In genomic region chr8:125870179-125870702, GRCm38 (mm10) we compare ENCODE assay signal across 8 mouse cellular contexts. TPM values are rescaled to one million over a fixed set of nuclear protein-coding genes. Genes with fewer than 3 reads are reported as not detected.
DNase-seq lines count a peak whose midpoint lies in the region; ATAC-seq and TF ChIP-seq lines count a peak whose summit lies in the region.

No protein-coding gene starts in this region.

- TF ChIP-seq EP300 in MEL (IDR thresholded peaks at IDR 0.05; ENCODE audit: low read depth in 1 of 2, low read length in 2 of 2), result no peak

- TF ChIP-seq POLR2A in MEL (IDR thresholded peaks at IDR 0.05; ENCODE audit: control insufficient read depth in 1 of 2, insufficient read depth in 1 of 2, low read depth in 1 of 2, low read length in 2 of 2, poor library complexity in 1 of 2), result no peak

- no peak overlapping the region for H3K4me2 ChIP-seq in heart, embryonic 16.5 days (ENCODE audit: low read depth, low read length)
- H3K4me2 ChIP-seq in forebrain, embryonic 13.5 days, result no peak overlapping the region
- 0 out of 2 replicates have a peak overlapping the region, but pooled peaks have one; percentile 22 for H3K4me2 ChIP-seq in liver, embryonic 13.5 days

- no peak for DNase-seq in heart, postnatal 25 days (ENCODE audit: low spot score)
- DNase-seq in MEL (ENCODE audit: low read depth, low spot score), result no peak
- no peak for DNase-seq in liver, embryonic 13.5 days
- no peak for DNase-seq in cerebellum, adult 18-20 months
- no peak for DNase-seq in ovary, postnatal 10 days (ENCODE audit: low spot score)
- DNase-seq in ovary, adult 18-20 months (ENCODE audit: low spot score), result no peak

- no peak for TF ChIP-seq RAD21 in MEL (IDR thresholded peaks at IDR 0.05; ENCODE audit: low read depth, low read length)

- H3K4me3 ChIP-seq in heart, embryonic 16.5 days (ENCODE audit: low read length), result no peak overlapping the region
- peak overlapping the region; percentile 22 to 23; a peak in 2 of 4 replicates for H3K4me3 ChIP-seq in MEL (ENCODE audit: control insufficient read depth in 1 of 2, insufficient read depth in 1 of 2, low read depth in 2 of 2, low read length in 2 of 2)
- H3K4me3 ChIP-seq in forebrain, embryonic 13.5 days, result no peak overlapping the region
- no peak overlapping the region for H3K4me3 ChIP-seq in liver, embryonic 13.5 days (replicated peaks)

- WGBS in heart, embryonic 16.5 days, result 15% methylated on average over 6 of the region's 6 CpGs
- WGBS in forebrain, embryonic 13.5 days, result 41% methylated on average over 6 of the region's 6 CpGs
- 19% methylated on average over 6 of the region's 6 CpGs for WGBS in liver, embryonic 13.5 days (ENCODE audit: insufficient replicate concordance)

- TF ChIP-seq CTCF in MEL (IDR thresholded peaks at IDR 0.05 in 2 of 3, conservative IDR thresholded peaks at IDR 0.05 in 1 of 3; ENCODE audit: control insufficient read depth in 1 of 3, insufficient read depth in 1 of 3, low read depth in 2 of 3, low read length in 3 of 3, poor library complexity in 1 of 3, severe bottlenecking in 1 of 3), result no peak

- ATAC-seq in heart, embryonic 16.5 days (replicated peaks; ENCODE audit: extremely low read depth, insufficient read depth, low FRiP score), result peak; percentile 5; the same call in 1 of the 2 replicates
- ATAC-seq in forebrain, embryonic 13.5 days, result peak; percentile 16; the same call in 1 of the 2 replicates
- ATAC-seq in liver, embryonic 13.5 days (ENCODE audit: low read depth), result peak; percentile 5

- no peaks in the 10 kb centered on the region for H3K9me3 ChIP-seq in heart, embryonic 16.5 days (replicated peaks; ENCODE audit: control insufficient read depth, low read length)
- H3K9me3 ChIP-seq in MEL (replicated peaks; ENCODE audit: insufficient read depth, low read length), result no peaks in the 10 kb centered on the region
- H3K9me3 ChIP-seq in forebrain, embryonic 13.5 days (replicated peaks), result no peaks in the 10 kb centered on the region
- H3K9me3 ChIP-seq in liver, embryonic 13.5 days (replicated peaks), result no peaks in the 10 kb centered on the region

- no peaks in the 10 kb centered on the region for H3K36me3 ChIP-seq in heart, embryonic 16.5 days (ENCODE audit: control insufficient read depth, insufficient read depth)
- H3K36me3 ChIP-seq in MEL (ENCODE audit: control insufficient read depth in 1 of 2, insufficient read depth in 2 of 2, low read length in 2 of 2), result peaks cover 0 to 2% of the 10 kb centered on the region in 2 experiments; a peak in 1 of 4 replicates
- no peaks in the 10 kb centered on the region for H3K36me3 ChIP-seq in forebrain, embryonic 13.5 days (ENCODE audit: poor library complexity, severe bottlenecking)
- H3K36me3 ChIP-seq in liver, embryonic 13.5 days, result no peaks in the 10 kb centered on the region

- intact Hi-C loops in heart, postnatal 25 days (cut with DNase I), result loop anchor here (1.0 to 2.0 kb wide), 4 partner anchors 295 to 817 kb away; no protein-coding TSS in a partner anchor

- peaks cover 22% of the 10 kb centered on the region for H3K4me1 ChIP-seq in heart, embryonic 16.5 days (ENCODE audit: control insufficient read depth, insufficient read depth, low read length)
- H3K4me1 ChIP-seq in MEL (ENCODE audit: control insufficient read depth in 1 of 2, insufficient read depth in 2 of 2, low read length in 2 of 2), result peaks cover 0 to 12% of the 10 kb centered on the region in 2 experiments; a peak in 2 of 4 replicates
- peaks cover 14% of the 10 kb centered on the region for H3K4me1 ChIP-seq in forebrain, embryonic 13.5 days
- peaks cover 36% of the 10 kb centered on the region for H3K4me1 ChIP-seq in liver, embryonic 13.5 days (replicated peaks)

- no peak overlapping the region for H3K9ac ChIP-seq in heart, embryonic 16.5 days (ENCODE audit: low read length)
- H3K9ac ChIP-seq in MEL (ENCODE audit: control insufficient read depth, low read depth, low read length, poor library complexity, severe bottlenecking), result peak overlapping the region; percentile 36
- H3K9ac ChIP-seq in forebrain, embryonic 13.5 days, result peak overlapping the region; percentile 26; the same call in 1 of the 2 replicates
- no peak overlapping the region for H3K9ac ChIP-seq in liver, embryonic 13.5 days

- peak overlapping the region; percentile 5; the same call in 1 of the 2 replicates for H3K27ac ChIP-seq in heart, embryonic 16.5 days (ENCODE audit: low read length)
- peak overlapping the region; percentile 14 for H3K27ac ChIP-seq in MEL (ENCODE audit: control insufficient read depth, low read depth, low read length)
- H3K27ac ChIP-seq in forebrain, embryonic 13.5 days, result 0 out of 2 replicates have a peak overlapping the region, but pooled peaks have one; percentile 25
- H3K27ac ChIP-seq in liver, embryonic 13.5 days, result no peak overlapping the region

- no peaks in the 10 kb centered on the region for H3K27me3 ChIP-seq in heart, embryonic 16.5 days (ENCODE audit: control insufficient read depth, insufficient read depth, low read length)
- H3K27me3 ChIP-seq in MEL (ENCODE audit: control insufficient read depth in 1 of 2, insufficient read depth in 2 of 2, low read length in 2 of 2), result no peaks in the 10 kb centered on the region
- no peaks in the 10 kb centered on the region for H3K27me3 ChIP-seq in forebrain, embryonic 13.5 days
- no peaks in the 10 kb centered on the region for H3K27me3 ChIP-seq in liver, embryonic 13.5 days

- no peaks in the 10 kb centered on the region for H3K79me2 ChIP-seq in MEL (ENCODE audit: control insufficient read depth, insufficient read depth, low read length, poor library complexity)

TF ChIP-seq in MEL, 35 proteins besides CTCF, POLR2A, EP300 and RAD21:
- no peak for TF ChIP-seq KAT2A (conservative IDR thresholded peaks at IDR 0.05; ENCODE audit: low read depth, low read length)
- no peak for TF ChIP-seq ZNF384 (IDR thresholded peaks at IDR 0.05; ENCODE audit: low read depth, low read length)
- no peak for TF ChIP-seq POLR2AphosphoS2 (IDR thresholded peaks at IDR 0.05; ENCODE audit: low read length)
- TF ChIP-seq ZKSCAN1 (IDR thresholded peaks at IDR 0.05; ENCODE audit: low read depth, low read length), result no peak
- TF ChIP-seq GABPA (IDR thresholded peaks at IDR 0.05; ENCODE audit: low read depth, low read length), result no peak
- no peak for TF ChIP-seq GATA1 (IDR thresholded peaks at IDR 0.05; ENCODE audit: low read depth, low read length)
- TF ChIP-seq BHLHE40 (IDR thresholded peaks at IDR 0.05; ENCODE audit: borderline replicate concordance, low read depth, low read length), result no peak
- no peak for TF ChIP-seq MEF2A (IDR thresholded peaks at IDR 0.05; ENCODE audit: extremely low read depth, insufficient replicate concordance, low read depth, low read length, poor library complexity, severe bottlenecking)
- TF ChIP-seq TCF12 (IDR thresholded peaks at IDR 0.05; ENCODE audit: low read depth, low read length), result no peak
- no peak for TF ChIP-seq ETS1 (IDR thresholded peaks at IDR 0.05; ENCODE audit: low read depth, low read length)
- no peak for TF ChIP-seq TAL1 (IDR thresholded peaks at IDR 0.05; ENCODE audit: low read length)
- TF ChIP-seq MAZ (IDR thresholded peaks at IDR 0.05; ENCODE audit: low read depth, low read length), result no peak
- no peak for TF ChIP-seq RCOR1 (IDR thresholded peaks at IDR 0.05; ENCODE audit: low read depth, low read length)
- TF ChIP-seq POLR2AphosphoS5 (IDR thresholded peaks at IDR 0.05; ENCODE audit: borderline replicate concordance, low read depth, low read length), result no peak
- no peak for TF ChIP-seq ELF1 (IDR thresholded peaks at IDR 0.05; ENCODE audit: low read depth, low read length)
- no peak for TF ChIP-seq SIN3A (IDR thresholded peaks at IDR 0.05; ENCODE audit: low read length)
- no peak for TF ChIP-seq MAFK (IDR thresholded peaks at IDR 0.05; ENCODE audit: borderline replicate concordance, low read depth, low read length)
- no peak for TF ChIP-seq USF1 (IDR thresholded peaks at IDR 0.05; ENCODE audit: low read depth, low read length)
- TF ChIP-seq TBP (IDR thresholded peaks at IDR 0.05; ENCODE audit: low read depth, low read length), result no peak
- no peak for TF ChIP-seq HCFC1 (IDR thresholded peaks at IDR 0.05; ENCODE audit: low read depth, low read length)
TF ChIP-seq in MEL: peak in this region for 0.

RNA-seq across cellular contexts. Expression of gene Pcnx2, which starts 27.9 kb away (rescaled TPM):
- polyA plus RNA-seq in heart, embryonic 16.5 days (2015; fragmentation: Nextera tagmentation; extraction: Ambion mirVana), result 0.15 and 0.22 TPM in 2 replicates
- under 1 TPM; 0.44 to 0.50 TPM for total RNA-seq in heart, postnatal 25 days (2021)
- total RNA-seq in MEL (2012; rRNA removed), result not detected in 2 replicates
- polyA plus RNA-seq in MEL (2012; ENCODE audit: insufficient read depth in 1 of 2, insufficient read length in 2 of 2, low read depth in 1 of 2, low replicate concordance in 2 of 2, missing spikeins in 1 of 2), result under 1 TPM in 1 of 2 experiments, not detected in 1; 0.04 TPM
- 2.1 and 2.5 TPM in 2 replicates for polyA plus RNA-seq in forebrain, embryonic 13.5 days (2015; fragmentation: Nextera tagmentation; extraction: Ambion mirVana)
- 0.19 and 0.27 TPM in 2 replicates for polyA plus RNA-seq in liver, embryonic 13.5 days (2015; fragmentation: Nextera tagmentation; extraction: Ambion mirVana)

RNA-seq across cellular contexts. Expression of gene Map3k21, which starts 40.0 kb away (rescaled TPM):
- 0.13 and 0.29 TPM in 2 replicates for polyA plus RNA-seq in heart, embryonic 16.5 days (2015; fragmentation: Nextera tagmentation; extraction: Ambion mirVana)
- under 1 TPM; 0.60 to 0.73 TPM for total RNA-seq in heart, postnatal 25 days (2021)
- total RNA-seq in MEL (2012; rRNA removed), result not detected in 2 replicates
- polyA plus RNA-seq in MEL (2012; ENCODE audit: insufficient read depth in 1 of 2, insufficient read length in 2 of 2, low read depth in 1 of 2, low replicate concordance in 2 of 2, missing spikeins in 1 of 2), result not detected
- polyA plus RNA-seq in forebrain, embryonic 13.5 days (2015; fragmentation: Nextera tagmentation; extraction: Ambion mirVana), result 0.08 and 0.10 TPM in 2 replicates
- polyA plus RNA-seq in liver, embryonic 13.5 days (2015; fragmentation: Nextera tagmentation; extraction: Ambion mirVana), result 0.02 TPM in 2 replicates

Comparison
In these comparisons a context has a peak if more than half of its experiments do, and no peak if none do; other contexts are left out.
1. H3K4me3 ChIP-seq: peak in MEL (2 of 2); none in heart, embryonic 16.5 days (single experiment), forebrain, embryonic 13.5 days (single experiment) and liver, embryonic 13.5 days (single experiment).
2. H3K9ac ChIP-seq: peak in MEL (single experiment) and forebrain, embryonic 13.5 days (single experiment); none in heart, embryonic 16.5 days (single experiment) and liver, embryonic 13.5 days (single experiment).
3. Peak in every context shown above with its lines, with median percentiles within 50 percentile points of each other: ATAC-seq.